Mouse (Mus musculus) cerebellum, adult 8-10 months (tissue): ENCODE results near the gene Ptgdr2.

ENCODE experiments used
- DNase-seq: peaks from one replicate; pipeline ENCODE4 v3.0.0; 2022

Ptgdr2 gene

GRCm38 (mm10) chr19:10979184-10980168 lies 42.5 kb downstream of the Ptgdr2 start:
- DNase-seq: peak; percentile 70

- no peak for DNase-seq
Observed at GRCm38 (mm10) chr19:10980210-10980609, 43.2 kb downstream of the Ptgdr2 start.

- DNase-seq: peak; percentile 40
Observed at GRCm38 (mm10) chr19:10983146-10983545, 46.2 kb downstream of the Ptgdr2 start.

GRCm38 (mm10) chr19:10984551-10984950 lies 47.6 kb downstream of the Ptgdr2 start:
- no peak for DNase-seq

GRCm38 (mm10) chr19:10985889-10986288 lies 48.9 kb downstream of the Ptgdr2 start:
- no peak for DNase-seq

- no peak for DNase-seq
Observed at GRCm38 (mm10) chr19:10988563-10988962, 51.6 kb downstream of the Ptgdr2 start.

GRCm38 (mm10) chr19:10990751-10991150 lies 53.8 kb downstream of the Ptgdr2 start:
- no peak for DNase-seq

GRCm38 (mm10) chr19:10991911-10992310 lies 55.0 kb downstream of the Ptgdr2 start:
- no peak for DNase-seq
